Mouse (Mus musculus): Measurements from ENCODE around the gene Gm36079. TPM values are rescaled to one million over a fixed set of nuclear protein-coding genes. Genes with fewer than 3 reads are reported as not detected.
"Not testable (repeated sequence)": the region's sequence is repeated elsewhere in the genome, so short reads cannot be mapped to it uniquely, and the experiment has no call there.

The Gm36079 gene
- polyA plus RNA-seq (2015; fragmentation: Nextera tagmentation; extraction: Ambion mirVana), result not detected in 2 replicates

GRCm38 (mm10) chr13:120026911-120027310, at the start of gene Gm36079:
Gene Gm36079 (minus strand): TSS chr13:120027011.
- H3K4me1 ChIP-seq (replicated peaks), result not testable (repeated sequence)
- 0% methylated on average over 3 of the region's 17 CpGs for WGBS

GRCm38 (mm10) chr13:120070878-120071277, 44.1 kb upstream of the Gm36079 start:
- H3K4me1 ChIP-seq (replicated peaks); H3K9me3 ChIP-seq; H3K36me3 ChIP-seq; H3K9ac ChIP-seq; ATAC-seq (ENCODE audit: low FRiP score, low read depth); H3K4me3 ChIP-seq; H3K27ac ChIP-seq (replicated peaks); H3K4me2 ChIP-seq; H3K27me3 ChIP-seq: not testable (repeated sequence)
- WGBS, result no CpG with 5 or more reads among the region's 13 CpGs

More at GRCm38 (mm10) chr13:120026911-120027310, at the start of gene Gm36079:
- H3K4me3 ChIP-seq; H3K4me2 ChIP-seq; H3K9me3 ChIP-seq; H3K36me3 ChIP-seq; ATAC-seq (ENCODE audit: low FRiP score, low read depth); H3K9ac ChIP-seq; H3K27ac ChIP-seq (replicated peaks): not testable (repeated sequence)
- peaks cover 18% of the 10 kb centered on the region for H3K27me3 ChIP-seq

DNA sequence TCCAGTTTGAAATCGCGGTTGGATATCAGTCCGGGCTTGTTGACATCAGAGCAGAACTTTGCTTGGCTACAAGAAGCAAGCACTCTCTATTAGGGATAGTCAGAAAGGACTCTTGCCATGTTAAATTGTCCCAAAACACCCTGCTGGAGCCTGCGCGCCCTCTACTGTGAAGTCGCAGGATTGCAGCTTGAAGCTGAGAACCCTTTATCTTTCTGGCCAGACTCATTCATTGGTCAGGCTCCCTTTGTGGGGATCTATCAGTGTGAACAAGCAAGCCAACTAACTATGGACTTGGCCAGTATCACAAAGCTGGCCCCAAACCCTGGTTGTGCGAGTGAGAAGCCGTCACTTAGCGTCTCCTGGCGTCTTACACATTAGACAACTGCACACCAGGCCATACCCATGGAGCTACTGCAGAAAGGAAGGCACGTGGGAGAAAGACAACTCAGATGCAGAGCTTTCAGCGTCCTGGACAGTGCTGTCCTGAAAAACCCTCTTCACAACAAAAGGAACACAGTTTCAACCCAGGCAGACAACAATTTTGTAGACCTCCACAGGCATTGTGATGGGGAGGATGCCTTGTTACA, 43.3 kb upstream of the Gm36079 start:
- H3K4me3 ChIP-seq; H3K4me1 ChIP-seq (replicated peaks); ATAC-seq (ENCODE audit: low FRiP score, low read depth); H3K4me2 ChIP-seq; H3K9me3 ChIP-seq; H3K27me3 ChIP-seq; H3K36me3 ChIP-seq; H3K9ac ChIP-seq; H3K27ac ChIP-seq (replicated peaks): not testable (repeated sequence)
- no CpG with 5 or more reads among the region's 12 CpGs for WGBS

DNA sequence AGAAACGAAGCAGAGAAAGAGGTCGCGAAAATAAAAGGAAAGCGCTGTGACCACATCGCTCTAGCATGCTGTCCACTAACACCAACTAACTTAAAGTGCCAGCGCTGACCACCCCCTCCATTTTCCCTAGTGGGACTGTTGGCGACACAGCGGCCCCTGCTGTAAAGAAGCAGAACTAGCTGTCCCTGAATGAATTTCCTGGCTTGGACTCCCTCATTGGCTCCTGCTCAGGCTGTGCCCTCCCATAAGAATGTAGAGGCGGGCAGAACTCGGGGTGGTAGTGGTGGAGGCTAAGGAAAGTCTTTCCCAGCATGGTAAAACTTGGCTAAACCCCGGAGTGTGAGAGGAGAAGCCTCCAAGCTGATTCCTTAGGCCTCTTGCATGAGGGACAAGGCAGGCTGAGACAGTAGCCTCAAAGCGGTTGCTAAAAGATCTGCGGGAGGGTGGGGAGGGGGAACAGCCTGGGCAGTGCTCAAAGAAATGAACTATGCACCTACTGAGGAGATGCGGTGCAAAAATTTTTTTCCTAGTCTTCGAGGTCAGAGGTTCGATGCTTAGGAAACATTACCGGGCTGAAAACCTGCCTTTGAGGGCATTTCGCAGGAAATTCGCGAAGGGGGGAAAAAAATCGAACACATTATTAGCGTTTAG, 36.8 kb upstream of the Gm36079 start:
- not testable (repeated sequence) for H3K4me3 ChIP-seq; H3K36me3 ChIP-seq; H3K4me2 ChIP-seq; H3K9ac ChIP-seq; H3K4me1 ChIP-seq (replicated peaks); H3K27me3 ChIP-seq; H3K9me3 ChIP-seq; H3K27ac ChIP-seq (replicated peaks)
- no CpG with 5 or more reads among the region's 22 CpGs for WGBS
- peak; percentile 81 for ATAC-seq (ENCODE audit: low FRiP score, low read depth)

DNA sequence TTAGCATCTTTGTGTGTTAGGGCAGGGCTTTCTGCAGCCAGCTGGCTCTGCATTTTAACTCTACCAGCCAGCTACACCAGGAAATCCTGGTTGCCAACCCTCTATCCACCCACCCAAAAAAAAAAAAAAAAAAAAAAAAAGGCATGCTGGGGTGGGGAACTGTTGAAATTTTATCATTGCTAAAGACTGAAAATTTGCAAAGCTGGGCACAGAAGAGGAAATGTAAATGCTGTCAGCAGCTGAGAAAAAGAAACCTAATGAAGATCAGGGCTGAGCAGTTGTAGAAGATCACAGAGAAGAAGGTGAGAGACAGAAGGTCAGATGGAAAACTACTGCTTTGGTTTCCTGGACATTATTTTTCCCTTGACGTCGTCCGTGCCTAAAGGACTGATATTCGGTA, 36.1 kb upstream of the Gm36079 start:
- not testable (repeated sequence) for H3K27ac ChIP-seq (replicated peaks); H3K27me3 ChIP-seq; H3K4me3 ChIP-seq; H3K4me1 ChIP-seq (replicated peaks); H3K4me2 ChIP-seq; H3K9me3 ChIP-seq; H3K36me3 ChIP-seq; ATAC-seq (ENCODE audit: low FRiP score, low read depth); H3K9ac ChIP-seq
- WGBS, result no CpG with 5 or more reads among the region's 4 CpGs

DNA sequence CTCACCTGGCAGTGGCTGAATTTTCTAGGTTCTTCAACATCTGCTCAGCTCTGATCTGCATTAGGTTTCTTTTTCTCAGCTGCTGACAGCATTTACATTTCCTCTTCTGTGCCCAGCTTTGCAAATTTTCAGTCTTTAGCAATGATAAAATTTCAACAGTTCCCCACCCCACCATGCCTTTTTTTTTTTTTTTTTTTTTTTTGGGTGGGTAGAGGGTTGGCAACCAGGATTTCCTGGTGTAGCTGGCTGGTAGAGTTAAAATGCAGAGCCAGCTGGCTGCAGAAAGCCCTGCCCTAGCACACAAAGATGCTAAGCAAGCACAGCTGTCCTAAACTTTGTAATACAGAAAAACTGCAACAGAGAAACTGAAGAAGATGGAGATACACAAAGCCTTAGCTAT, 25.3 kb upstream of the Gm36079 start, which contains the start of gene Gm21188:
Gene Gm21188, minus strand, starts transcription at position 110 of the 400 bp plus-strand sequence.
- not testable (repeated sequence) for H3K9me3 ChIP-seq; ATAC-seq (ENCODE audit: low FRiP score, low read depth); H3K9ac ChIP-seq; H3K36me3 ChIP-seq; H3K27ac ChIP-seq (replicated peaks); H3K27me3 ChIP-seq; H3K4me2 ChIP-seq; H3K4me3 ChIP-seq; H3K4me1 ChIP-seq (replicated peaks)

DNA sequence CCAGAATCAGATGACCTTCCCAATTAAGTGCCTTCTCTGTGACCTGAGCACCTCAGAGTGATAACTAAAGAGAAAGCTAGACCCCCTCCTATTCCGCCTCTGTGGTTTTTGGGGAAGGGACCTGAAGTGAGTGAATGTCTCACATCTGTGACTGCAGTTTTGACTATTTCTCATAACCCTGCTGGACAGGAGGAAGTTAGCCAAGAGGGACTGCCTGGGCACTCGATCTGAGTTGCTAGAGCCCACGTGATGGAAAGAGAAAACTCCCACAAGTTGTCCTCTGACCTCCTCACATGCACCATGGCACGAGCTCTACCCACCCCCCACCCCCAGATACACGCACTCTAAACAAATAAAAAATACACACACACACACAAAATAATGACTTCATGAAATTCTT, 21.8 kb upstream of the Gm36079 start:
- not testable (repeated sequence) for H3K4me3 ChIP-seq; H3K4me1 ChIP-seq (replicated peaks); ATAC-seq (ENCODE audit: low FRiP score, low read depth); H3K9me3 ChIP-seq; H3K9ac ChIP-seq; H3K36me3 ChIP-seq; H3K27me3 ChIP-seq; H3K4me2 ChIP-seq; H3K27ac ChIP-seq (replicated peaks)
- no CpG with 5 or more reads among the region's 5 CpGs for WGBS

DNA sequence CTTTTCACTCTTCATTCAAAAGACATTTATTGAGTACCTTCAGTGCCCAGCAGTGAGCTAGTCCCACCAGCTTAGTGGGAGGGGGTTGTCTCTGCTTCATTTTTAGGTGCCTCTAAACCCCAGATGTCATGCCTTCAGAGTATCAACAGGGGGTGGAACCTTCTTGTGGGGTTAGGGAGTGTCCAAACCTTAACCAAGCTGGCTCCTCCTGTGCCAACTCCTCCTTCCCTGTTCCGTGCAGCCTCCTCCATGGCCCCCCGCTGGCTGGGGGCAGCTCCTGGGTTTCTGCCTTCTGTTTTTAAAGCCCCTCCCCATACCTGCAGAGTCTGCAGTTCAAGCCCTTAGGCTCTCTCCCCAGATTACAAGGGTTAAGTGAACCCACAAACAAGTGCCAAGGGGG, 21.4 kb upstream of the Gm36079 start:
- not testable (repeated sequence) for H3K9ac ChIP-seq

DNA sequence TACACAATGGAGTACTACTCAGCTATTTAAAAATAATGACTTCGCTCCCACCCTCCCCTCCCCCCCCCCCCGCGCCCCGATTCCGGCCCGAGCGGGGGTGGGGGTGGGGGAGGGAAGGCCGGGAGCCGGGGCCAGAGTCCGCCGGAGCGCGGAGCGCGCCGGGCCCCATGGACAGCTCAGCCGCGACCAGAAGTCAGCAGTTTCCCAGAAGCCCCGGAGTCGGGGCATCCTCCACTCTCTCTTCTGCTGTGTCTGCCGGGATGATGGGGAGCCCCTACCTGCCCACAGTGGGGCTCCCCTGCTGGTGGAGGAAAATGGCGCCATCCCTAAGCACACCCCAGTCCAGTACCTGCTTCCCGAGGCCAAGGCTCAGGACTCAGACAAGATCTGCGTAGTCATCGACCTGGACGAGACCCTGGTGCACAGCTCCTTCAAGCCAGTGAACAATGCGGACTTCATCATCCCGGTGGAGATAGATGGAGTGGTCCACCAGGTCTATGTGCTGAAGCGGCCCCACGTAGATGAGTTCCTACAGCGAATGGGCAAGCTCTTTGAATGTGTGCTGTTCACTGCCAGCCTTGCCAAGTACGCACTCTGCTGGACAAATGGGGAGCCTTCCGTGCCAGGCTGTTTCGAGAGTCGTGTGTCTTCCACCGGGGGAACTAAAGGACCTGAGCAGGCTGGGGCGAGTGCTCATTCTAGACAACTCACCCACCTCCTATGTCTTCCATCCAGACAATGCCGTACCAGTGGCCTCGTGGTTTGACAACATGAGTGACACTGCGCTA, 19.8 kb upstream of the Gm36079 start:
- H3K27me3 ChIP-seq; H3K36me3 ChIP-seq; H3K4me1 ChIP-seq (replicated peaks); H3K9ac ChIP-seq; H3K4me3 ChIP-seq; H3K4me2 ChIP-seq; H3K27ac ChIP-seq (replicated peaks); H3K9me3 ChIP-seq: not testable (repeated sequence)
- WGBS, result 4% methylated on average over 10 of the region's 40 CpGs
- peak; percentile 45; the same call in 1 of the 2 replicates for ATAC-seq (ENCODE audit: low FRiP score, low read depth)

More for the DNA sequence above, 21.4 kb upstream of the Gm36079 start:
- not testable (repeated sequence) for H3K9me3 ChIP-seq; H3K4me1 ChIP-seq (replicated peaks); H3K27ac ChIP-seq (replicated peaks); H3K4me2 ChIP-seq; ATAC-seq (ENCODE audit: low FRiP score, low read depth); H3K4me3 ChIP-seq; H3K27me3 ChIP-seq; H3K36me3 ChIP-seq
- WGBS, result no CpG with 5 or more reads among the region's 2 CpGs

GRCm38 (mm10) chr13:120041145-120041544, 14.3 kb upstream of the Gm36079 start:
- H3K27me3 ChIP-seq, result peaks cover 13% of the 10 kb centered on the region
- not testable (repeated sequence) for ATAC-seq (ENCODE audit: low FRiP score, low read depth); H3K4me1 ChIP-seq (replicated peaks); H3K9ac ChIP-seq; H3K36me3 ChIP-seq; H3K27ac ChIP-seq (replicated peaks); H3K4me3 ChIP-seq; H3K9me3 ChIP-seq; H3K4me2 ChIP-seq
- WGBS, result no CpG with 5 or more reads among the region's 1 CpGs

DNA sequence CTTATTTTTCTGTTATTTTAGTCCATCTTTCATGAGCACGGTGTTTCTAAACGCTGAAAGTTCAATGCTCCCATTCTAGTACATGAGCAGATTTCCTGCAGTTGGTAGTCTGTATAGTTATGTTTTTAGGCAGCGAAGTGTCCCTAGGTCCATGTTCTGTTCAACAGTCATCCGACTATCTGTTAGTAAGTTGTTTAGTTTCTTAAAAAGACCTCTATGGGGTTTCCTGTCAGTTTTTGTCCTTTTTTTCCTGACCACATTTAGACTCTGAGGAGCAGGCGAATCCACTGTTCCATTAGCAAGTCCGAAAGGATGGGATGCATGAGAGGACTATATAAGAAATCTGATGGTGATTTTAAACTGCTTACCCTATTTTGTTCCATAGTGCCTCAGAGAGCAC, 11.1 kb upstream of the Gm36079 start:
- WGBS, result 3% methylated on average over 6 of the region's 6 CpGs
- not testable (repeated sequence) for ATAC-seq (ENCODE audit: low FRiP score, low read depth); H3K4me2 ChIP-seq; H3K9ac ChIP-seq; H3K27ac ChIP-seq (replicated peaks); H3K9me3 ChIP-seq; H3K36me3 ChIP-seq; H3K4me1 ChIP-seq (replicated peaks); H3K4me3 ChIP-seq
- H3K27me3 ChIP-seq, result peaks cover 18% of the 10 kb centered on the region

- ATAC-seq (ENCODE audit: low FRiP score, low read depth); H3K9ac ChIP-seq; H3K4me2 ChIP-seq; H3K4me1 ChIP-seq (replicated peaks); H3K4me3 ChIP-seq; H3K9me3 ChIP-seq; H3K27ac ChIP-seq (replicated peaks); H3K36me3 ChIP-seq: not testable (repeated sequence)
- WGBS, result under 1% methylated on average over 23 of the region's 25 CpGs
- peaks cover 18% of the 10 kb centered on the region for H3K27me3 ChIP-seq
Observed at GRCm38 (mm10) chr13:120036577-120037115, 9.8 kb upstream of the Gm36079 start.

Data from hindbrain, embryonic 15.5 days (tissue).